Mouse (Mus musculus) kidney, adult 2 months (tissue): ENCODE measurements around the gene Atf7ip.

ENCODE experiments used
- CTCF ChIP-seq: fragments of 200-500 bp; conservative IDR thresholded peaks from 2 replicates; pipeline ENCODE4 v1.5.1; 2011; ENCODE audit warnings: low read depth, mild to moderate bottlenecking, control low read depth, low read length, moderate library complexity, mixed read lengths; ENCODE audit not compliant: insufficient read depth, insufficient read length
- POLR2A ChIP-seq: fragments of 200-500 bp; IDR thresholded peaks from one replicate; pipeline ENCODE4 v1.6.1; 2011; ENCODE audit warnings: low read depth, low read length, control low read depth

DNA sequence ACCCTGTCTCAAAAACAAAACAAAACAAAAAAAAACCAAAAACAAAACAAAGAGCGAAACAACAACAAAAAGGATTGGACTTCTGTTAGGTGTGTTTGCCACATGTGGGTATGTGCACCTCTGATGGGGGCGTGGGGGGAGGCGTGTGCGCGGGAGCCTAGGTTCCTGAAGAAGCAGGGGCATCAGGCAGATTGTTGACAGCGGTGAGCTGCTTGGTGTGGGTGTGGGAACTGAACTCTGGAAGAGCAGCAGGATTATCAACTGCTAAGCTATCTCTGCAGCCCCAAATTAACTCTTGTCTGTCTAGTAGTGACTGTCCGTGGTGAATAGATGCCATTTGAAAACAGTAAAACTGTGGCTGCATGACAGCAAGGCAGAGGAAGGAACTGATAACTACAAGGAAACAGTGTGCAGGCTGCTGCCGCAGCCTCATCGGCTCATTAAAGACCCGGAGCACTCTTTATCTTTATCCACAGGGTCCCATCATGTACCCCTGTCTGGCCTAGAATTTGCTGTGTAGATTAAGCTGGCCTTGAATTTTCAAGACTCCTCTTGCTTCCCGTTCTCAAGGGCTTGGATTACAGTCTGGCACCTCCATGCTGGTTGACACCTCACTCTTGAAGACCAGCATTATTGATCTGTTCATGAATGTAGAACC is 32.4 kb upstream of the Atf7ip start:
- TF ChIP-seq CTCF (no peak), POLR2A (no peak)
